8 mouse cellular contexts compared by ENCODE assay signal in genomic region chr11:7064484-7065185, GRCm38 (mm10). TPM values are rescaled to one million over a fixed set of nuclear protein-coding genes. Genes with fewer than 3 reads are reported as not detected.
DNase-seq lines count a peak whose midpoint lies in the region; ATAC-seq lines count a peak whose summit lies in the region.

No protein-coding gene starts in this region.

- WGBS in heart, embryonic 10.5 days, result 3% methylated on average over 26 of the region's 26 CpGs
- 4% methylated on average over 26 of the region's 26 CpGs for WGBS in hindbrain, embryonic 10.5 days
- 2% methylated on average over 25 of the region's 26 CpGs for WGBS in limb, embryonic 15.5 days

- peak overlapping the region; percentile 76 for H3K4me3 ChIP-seq in heart, embryonic 10.5 days
- peak overlapping the region; percentile 63 for H3K4me3 ChIP-seq in hindbrain, embryonic 10.5 days
- H3K4me3 ChIP-seq in limb, embryonic 15.5 days, result peak overlapping the region; percentile 60

- no peak for DNase-seq in heart, embryonic 10.5 days (ENCODE audit: low spot score)
- no peak for DNase-seq in heart, adult 18-20 months
- peak; percentile 75 for DNase-seq in cerebellum, adult 9-10 months
- peak; percentile 23 for DNase-seq in hindbrain, embryonic 10.5 days (ENCODE audit: low spot score)
- DNase-seq in urinary bladder, postnatal 25 days (ENCODE audit: low spot score), result no peak
- DNase-seq in urinary bladder, postnatal 4 days (ENCODE audit: low spot score in 2 of 2), result no peak
- no peak for DNase-seq in natural killer cell, adult 2 months (ENCODE audit: low spot score in 2 of 2)

- peaks cover 40% of the 10 kb centered on the region for H3K4me1 ChIP-seq in heart, embryonic 10.5 days
- H3K4me1 ChIP-seq in hindbrain, embryonic 10.5 days (replicated peaks), result peaks cover 29% of the 10 kb centered on the region
- peaks cover 34% of the 10 kb centered on the region for H3K4me1 ChIP-seq in limb, embryonic 15.5 days

- H3K9me3 ChIP-seq in heart, embryonic 10.5 days, result no peaks in the 10 kb centered on the region
- H3K9me3 ChIP-seq in hindbrain, embryonic 10.5 days, result no peaks in the 10 kb centered on the region
- H3K9me3 ChIP-seq in limb, embryonic 15.5 days, result no peaks in the 10 kb centered on the region

- peaks cover 78% of the 10 kb centered on the region for H3K27me3 ChIP-seq in heart, embryonic 10.5 days (ENCODE audit: insufficient read depth, poor library complexity, severe bottlenecking)
- H3K27me3 ChIP-seq in hindbrain, embryonic 10.5 days (ENCODE audit: insufficient read depth, poor library complexity, severe bottlenecking), result peaks cover 76% of the 10 kb centered on the region
- H3K27me3 ChIP-seq in limb, embryonic 15.5 days, result peaks cover 72% of the 10 kb centered on the region

- peak overlapping the region; percentile 95 for H3K4me2 ChIP-seq in limb, embryonic 15.5 days

- no peak for ATAC-seq in limb, embryonic 15.5 days (ENCODE audit: insufficient number of reproducible peaks, low FRiP score, low TSS enrichment, low read depth)

- peak overlapping the region; percentile 52; the same call in 1 of the 2 replicates for H3K27ac ChIP-seq in heart, embryonic 10.5 days
- H3K27ac ChIP-seq in hindbrain, embryonic 10.5 days, result no peak overlapping the region
- H3K27ac ChIP-seq in limb, embryonic 15.5 days, result no peak overlapping the region

- no peak overlapping the region for H3K9ac ChIP-seq in limb, embryonic 15.5 days

- H3K36me3 ChIP-seq in heart, embryonic 10.5 days, result no peaks in the 10 kb centered on the region
- no peaks in the 10 kb centered on the region for H3K36me3 ChIP-seq in hindbrain, embryonic 10.5 days
- no peaks in the 10 kb centered on the region for H3K36me3 ChIP-seq in limb, embryonic 15.5 days

RNA-seq across cellular contexts. Expression of gene Adcy1, which starts 1.3 kb away (rescaled TPM):
- polyA plus RNA-seq in heart, embryonic 10.5 days (2016; fragmentation: Nextera tagmentation; extraction: Ambion mirVana), result 1.9 and 2.0 TPM in 2 replicates
- 1 to 10 TPM; 1.3 to 2.0 TPM for total RNA-seq in heart, adult 18-20 months (2021)
- 1.1 and 1.4 TPM in 2 replicates for polyA plus RNA-seq in hindbrain, embryonic 10.5 days (2016; fragmentation: Nextera tagmentation; extraction: Ambion mirVana)
- polyA plus RNA-seq in limb, embryonic 15.5 days (2015; fragmentation: Nextera tagmentation; extraction: Ambion mirVana), result 1.0 and 1.2 TPM in 2 replicates

Comparison
In these comparisons a context has a peak if more than half of its experiments do, and no peak if none do; other contexts are left out.
1. DNase-seq: peak in cerebellum, adult 9-10 months (single experiment) and hindbrain, embryonic 10.5 days (single experiment); none in heart, embryonic 10.5 days (single experiment), heart, adult 18-20 months (0 of 2), urinary bladder, postnatal 25 days (single experiment), urinary bladder, postnatal 4 days (0 of 2) and natural killer cell, adult 2 months (0 of 2).
2. Peak in every context shown above with its lines, with median percentiles within 50 percentile points of each other: H3K4me3 ChIP-seq.